Mouse (Mus musculus) kidney, postnatal 4 days (tissue): ENCODE data around the gene Ly6g6f.
"Not testable (repeated sequence)": the region's sequence is repeated elsewhere in the genome, so short reads cannot be mapped to it uniquely, and the experiment has no call there.

Experiments used
- DNase-seq, 2 experiments: peaks; one replicate each; pipeline ENCODE4 v3.0.0; 2021; ENCODE audit warnings: mixed read lengths in 2 of 2

Ly6g6f gene

GRCm38 (mm10) chr17:35051156-35052086, 34.0 kb downstream of the Ly6g6f start:
- DNase-seq, result peak; percentile 78 to 87

- DNase-seq, result peak; percentile 83 to 90
Measured at GRCm38 (mm10) chr17:35050126-35050750, 35.2 kb downstream of the Ly6g6f start.

DNA sequence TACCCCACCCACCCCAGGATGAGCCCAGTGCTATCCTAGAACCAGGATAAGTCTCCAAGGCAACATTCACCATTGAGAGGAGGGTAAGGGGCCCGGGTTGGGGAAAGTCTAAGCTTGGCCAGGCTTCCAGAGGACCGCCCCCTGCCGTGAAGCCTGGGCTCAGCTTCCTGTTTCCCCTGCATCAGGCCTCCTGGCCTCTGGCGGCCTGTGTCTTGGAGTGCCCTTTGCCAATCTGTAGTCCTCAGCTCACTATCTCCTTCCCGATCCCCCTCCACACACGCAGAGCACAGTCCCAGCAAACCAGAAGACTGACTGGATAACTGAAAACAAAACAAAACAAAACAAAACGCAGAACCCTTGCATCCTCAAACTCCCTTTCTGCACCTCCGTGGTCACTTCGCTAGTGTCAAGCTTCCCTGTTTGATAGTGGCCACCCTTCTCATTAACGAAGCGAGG, 35.8 kb downstream of the Ly6g6f start, which contains the start of gene Clic1:
Gene Clic1, plus strand, starts transcription at position 406 of the 456 bp plus-strand sequence.
- DNase-seq, result peak; percentile 78 to 86

GRCm38 (mm10) chr17:35048932-35049440, 36.4 kb downstream of the Ly6g6f start:
- no peak for DNase-seq

DNA sequence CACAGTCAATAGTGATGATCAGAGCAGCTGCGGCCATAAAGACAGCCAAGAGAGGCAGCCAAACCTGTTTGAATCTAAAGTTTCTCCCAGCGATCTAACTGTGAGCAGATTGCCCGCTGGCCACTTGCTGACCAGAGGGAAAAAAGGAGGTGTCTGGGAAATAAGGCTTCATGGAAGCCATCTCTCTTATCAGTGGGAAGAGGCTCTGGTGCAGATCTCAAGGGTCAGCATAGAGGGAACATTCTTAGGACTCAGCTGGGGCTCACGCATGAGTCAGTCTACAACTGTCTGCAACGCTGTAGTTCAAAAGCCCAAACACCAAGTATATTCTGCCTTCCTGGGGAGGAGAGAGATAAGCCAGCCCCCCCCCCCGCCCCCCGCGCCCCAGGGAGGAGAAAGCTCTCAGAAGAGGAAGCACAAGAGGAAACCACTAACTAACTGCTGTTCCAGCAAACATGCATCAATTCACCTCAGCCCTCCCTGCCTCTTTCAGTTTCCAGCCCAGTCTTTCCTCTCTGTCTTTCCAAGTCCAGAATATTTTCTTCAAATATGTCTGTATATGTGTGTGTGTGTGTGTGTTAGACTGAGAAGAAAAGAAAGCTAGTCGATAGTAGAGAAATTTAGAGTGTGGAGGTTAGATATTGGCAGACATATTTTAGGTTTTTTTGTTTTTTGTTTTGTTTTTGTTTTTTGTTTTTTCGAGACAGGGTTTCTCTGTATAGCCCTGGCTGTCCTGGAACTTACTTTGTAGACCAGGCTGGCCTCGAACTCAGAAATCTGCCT, 37.1 kb downstream of the Ly6g6f start:
- peak in 1 of 2 experiments; percentile 39 for DNase-seq

GRCm38 (mm10) chr17:35047688-35048087, 37.7 kb downstream of the Ly6g6f start:
- DNase-seq, result peak in 1 of 2 experiments; percentile 42

DNA sequence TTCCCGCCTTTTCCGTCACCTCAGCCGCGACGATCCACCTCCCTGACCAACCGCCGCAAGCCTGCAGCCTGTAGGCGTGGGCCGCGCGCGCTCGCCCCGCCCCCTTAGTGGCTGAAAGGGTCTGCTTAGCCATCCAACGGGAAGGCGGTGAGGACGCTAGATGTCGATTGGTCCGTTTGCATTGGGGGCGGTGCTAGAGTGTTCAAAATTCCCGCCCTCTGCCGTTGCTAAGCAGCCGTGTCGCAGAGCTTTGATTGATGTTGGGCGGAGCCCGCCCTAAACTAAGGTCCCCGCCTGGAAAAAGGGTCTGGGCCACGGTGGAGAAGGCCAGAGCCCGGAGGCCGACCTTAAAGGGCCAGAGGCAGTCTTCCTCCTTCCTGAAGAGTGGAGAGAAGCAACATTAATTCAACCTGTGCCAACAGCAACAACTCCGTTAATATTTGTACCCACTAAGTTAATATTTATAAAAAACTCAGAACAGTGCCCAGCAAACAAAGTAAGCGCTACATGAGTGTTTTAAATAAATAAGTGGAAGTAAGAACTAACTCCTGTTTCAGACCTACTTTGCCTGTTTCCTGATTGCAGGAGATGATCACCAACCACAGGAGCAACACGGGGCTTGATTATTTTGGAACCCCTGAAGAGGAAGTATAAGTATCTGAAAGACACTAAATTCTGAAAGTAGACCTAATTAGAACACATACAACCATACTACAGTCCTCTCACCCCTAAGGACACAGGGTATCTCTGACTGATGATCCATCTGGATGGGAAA, 38.5 kb downstream of the Ly6g6f start, which contains the start of gene Msh5:
Gene Msh5, minus strand, starts transcription at position 65 of the 775 bp plus-strand sequence.
- DNase-seq, result peak; percentile 99

DNA sequence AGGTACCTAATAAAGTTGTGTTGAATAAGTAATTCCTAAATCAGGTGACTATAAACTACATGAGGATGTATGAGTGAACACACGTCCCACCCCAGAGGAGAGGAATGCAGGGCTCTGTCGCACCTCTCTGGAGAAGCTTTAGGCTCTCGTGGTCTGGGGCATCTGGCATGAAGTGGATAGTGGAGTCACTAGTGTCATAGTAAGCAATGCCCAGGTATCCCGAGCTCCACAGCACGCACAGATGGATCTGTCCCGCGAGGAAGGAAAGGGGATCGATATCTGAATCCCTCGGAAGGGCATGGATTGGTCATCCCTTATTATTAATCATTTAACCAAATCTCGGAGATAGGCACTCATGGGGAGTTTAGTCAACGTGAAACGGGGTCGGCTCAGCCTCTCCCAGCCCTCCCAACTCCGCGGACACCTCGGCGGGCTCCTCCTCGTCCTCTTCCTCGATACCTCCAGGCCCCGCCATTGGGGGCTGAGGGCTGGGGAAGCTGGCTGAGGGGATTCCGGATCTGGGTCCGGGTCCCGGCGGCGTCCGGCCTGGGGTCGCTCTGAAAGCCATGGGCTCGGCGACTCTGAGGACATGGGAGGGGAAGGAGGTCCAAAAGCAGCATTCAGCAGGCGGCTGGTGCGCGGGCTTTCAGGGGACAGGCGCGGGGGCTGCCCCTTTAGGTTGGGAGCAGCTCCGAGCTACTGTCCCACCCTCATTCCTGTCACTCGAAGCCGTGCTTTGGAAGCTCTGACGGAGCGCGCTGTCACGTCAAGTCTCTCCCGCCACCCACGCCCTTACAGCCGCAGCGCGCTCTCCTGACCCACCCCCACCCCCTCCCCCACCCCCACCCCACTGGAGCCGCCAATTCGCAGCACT, 39.4 kb downstream of the Ly6g6f start:
- DNase-seq, result no peak

DNA sequence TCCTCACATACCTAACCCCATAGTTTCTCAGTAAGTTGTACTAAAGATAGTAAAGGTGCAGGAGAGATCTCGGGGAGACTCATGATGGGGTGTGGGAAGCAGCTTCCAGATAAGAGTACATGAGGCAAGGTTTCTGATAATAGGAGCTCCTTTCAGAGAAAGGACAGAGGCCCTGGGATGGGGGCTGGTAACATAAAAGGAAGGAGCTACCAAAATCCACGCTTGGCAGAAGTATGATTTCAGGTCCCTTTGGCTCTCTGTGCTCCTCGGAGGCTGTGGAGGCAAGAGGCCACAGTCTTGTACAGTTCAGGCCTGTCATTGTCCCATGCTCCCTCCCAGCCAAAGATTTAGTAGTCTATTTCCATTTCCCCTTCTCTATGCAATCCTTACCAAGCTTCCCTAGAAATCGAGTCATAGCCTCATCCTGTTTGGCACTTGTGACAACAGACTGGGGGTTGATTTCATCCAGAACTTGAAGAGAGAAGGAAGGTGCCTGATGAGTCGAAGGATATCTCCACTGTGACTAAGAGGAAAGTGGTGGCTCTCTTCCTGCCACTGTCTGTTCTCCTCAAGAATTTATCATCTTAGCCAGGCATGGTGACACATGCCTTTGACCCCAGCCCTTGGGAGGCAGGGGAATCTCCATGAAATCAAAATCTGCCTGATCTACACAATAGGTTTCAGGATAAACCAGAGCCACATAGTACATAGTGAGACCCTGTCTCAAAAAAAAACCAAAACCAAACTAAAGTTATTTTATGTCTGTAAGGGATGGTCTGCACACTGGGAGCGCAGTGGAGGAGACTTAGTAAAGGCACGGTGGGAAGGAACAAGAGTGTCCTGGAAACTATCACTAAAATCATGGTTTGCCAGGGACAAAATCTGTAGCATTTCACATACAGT, 40.3 kb downstream of the Ly6g6f start:
- no peak for DNase-seq

- no peak for DNase-seq
Measured at GRCm38 (mm10) chr17:35043794-35044193, 41.6 kb downstream of the Ly6g6f start.

DNA sequence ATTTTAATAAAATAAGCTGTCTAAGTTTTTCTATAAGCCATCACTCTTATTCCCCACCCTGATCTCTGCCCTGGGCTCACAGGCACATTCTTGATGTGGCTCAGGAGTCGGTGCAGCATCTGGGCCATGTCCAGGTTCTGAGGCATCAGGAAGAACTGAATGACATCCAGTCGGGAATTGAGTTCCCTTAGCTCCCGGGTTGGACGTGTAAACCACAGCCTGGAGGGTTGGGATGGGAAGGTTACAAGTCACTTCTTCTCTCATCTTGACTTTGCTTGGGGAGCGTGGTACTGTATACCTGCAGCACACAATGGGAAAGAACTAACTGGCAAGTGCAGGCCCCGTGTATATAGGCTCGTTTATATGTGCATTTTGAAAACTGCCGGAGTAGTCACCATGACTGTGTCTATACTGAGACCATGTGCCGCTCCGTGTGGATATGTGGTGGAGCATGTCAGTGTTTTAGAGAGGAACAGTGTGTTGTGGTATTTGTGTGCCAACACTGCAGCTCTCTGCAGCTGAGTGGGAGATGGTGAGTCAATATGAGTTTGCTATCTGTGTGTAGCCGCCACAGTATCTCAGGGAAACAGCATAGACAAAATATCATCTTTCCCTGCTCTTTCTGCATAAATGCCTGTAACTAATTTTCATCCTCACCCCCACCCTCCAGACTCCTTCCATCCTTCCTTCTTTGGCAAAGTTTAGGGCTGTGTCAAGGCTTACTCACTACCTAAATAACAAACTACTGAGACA, 46.1 kb downstream of the Ly6g6f start:
- DNase-seq, result no peak

- no peak for DNase-seq
Measured at GRCm38 (mm10) chr17:35034896-35035295, 50.5 kb downstream of the Ly6g6f start.

DNA sequence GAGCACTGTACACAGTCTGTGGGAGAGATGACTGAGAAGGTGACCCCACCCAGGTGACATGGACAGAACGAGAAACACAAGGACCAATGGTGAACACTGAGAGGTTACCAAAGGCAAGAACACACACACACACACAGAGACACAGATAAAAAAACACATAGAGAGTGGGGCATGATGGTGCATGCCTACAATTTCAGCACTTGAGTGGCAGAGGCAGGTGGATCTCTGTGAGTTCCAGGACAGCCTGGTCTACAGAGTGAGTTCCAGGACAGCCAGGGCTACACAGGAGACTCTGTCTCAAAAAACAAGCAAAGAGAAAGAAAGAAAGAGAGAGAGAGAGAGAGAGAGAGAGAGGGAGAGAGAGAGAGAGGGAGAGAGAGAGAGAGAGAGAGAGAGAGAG, 51.7 kb downstream of the Ly6g6f start:
- DNase-seq, result not testable (repeated sequence)

GRCm38 (mm10) chr17:35032323-35032870, 53.0 kb downstream of the Ly6g6f start:
- DNase-seq, result no peak

DNA sequence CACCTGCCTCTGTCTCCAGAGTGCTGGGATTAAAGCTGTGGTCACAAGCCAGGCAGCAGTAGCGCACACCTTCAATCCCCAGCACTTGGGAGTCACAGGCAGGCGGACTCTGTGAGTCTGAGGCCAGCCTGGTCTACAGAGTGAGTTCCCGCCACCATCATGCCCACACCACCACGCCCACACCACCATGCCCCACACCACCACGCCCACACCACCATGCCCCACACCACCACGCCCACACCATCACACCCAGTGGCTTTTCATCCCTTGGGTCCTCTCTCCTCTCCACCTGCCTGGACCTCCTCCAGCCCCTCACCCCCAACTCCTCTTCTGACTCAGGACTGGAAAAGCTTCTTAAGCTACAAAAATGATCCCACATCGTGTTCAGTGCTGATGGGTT, 53.5 kb downstream of the Ly6g6f start:
- DNase-seq, result no peak

- no peak for DNase-seq
Measured at GRCm38 (mm10) chr17:35031272-35031671, 54.1 kb downstream of the Ly6g6f start.
